Mouse (Mus musculus) left cerebral cortex, postnatal 14 days (tissue): ENCODE measurements around the gene Nppb. TPM values are rescaled to one million over a fixed set of nuclear protein-coding genes. Genes with fewer than 3 reads are reported as not detected.

Source experiments
- DNase-seq, 2 experiments: peaks; one replicate each; pipeline ENCODE4 v3.0.0; 2021 to 2022; ENCODE audit warnings: low spot score in 2 of 2, mixed read lengths in 1 of 2
- intact Hi-C: fragments of 180-260 bp; cut with DNase I; formaldehyde crosslinking; loops from one replicate; pipeline ENCODE4 v1.15.1; 2025
- total RNA-seq, 2 experiments: library from RNA; stranded (reverse); gene quantifications; 2 replicates each; pipeline ENCODE4 v1.2.3; 2021

Nppb gene
- total RNA-seq, 2 experiments from 2014 or later = not detected

DNA sequence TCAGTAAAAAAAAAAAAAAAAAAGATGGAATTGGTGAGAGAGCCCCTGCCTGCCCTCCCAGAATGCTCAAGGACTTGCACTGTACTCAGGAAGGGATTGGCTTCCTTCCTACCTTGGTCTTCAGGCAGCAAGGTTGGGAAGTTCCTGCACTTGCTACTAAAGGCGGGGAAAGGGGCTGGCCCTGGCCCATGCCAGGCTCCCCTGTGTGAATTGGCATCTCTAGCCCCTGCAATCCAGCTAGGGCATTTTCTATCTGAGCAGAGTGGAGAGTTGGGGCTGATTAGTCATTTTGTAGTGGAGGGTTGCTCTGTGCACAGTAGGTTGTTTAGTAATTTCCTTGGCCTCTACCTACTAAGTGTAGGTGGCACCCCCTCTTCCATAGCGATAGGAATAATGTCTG is 16.8 kb upstream of the Nppb start:
- intact Hi-C loops = no loop called here
- DNase-seq = no peak

DNA sequence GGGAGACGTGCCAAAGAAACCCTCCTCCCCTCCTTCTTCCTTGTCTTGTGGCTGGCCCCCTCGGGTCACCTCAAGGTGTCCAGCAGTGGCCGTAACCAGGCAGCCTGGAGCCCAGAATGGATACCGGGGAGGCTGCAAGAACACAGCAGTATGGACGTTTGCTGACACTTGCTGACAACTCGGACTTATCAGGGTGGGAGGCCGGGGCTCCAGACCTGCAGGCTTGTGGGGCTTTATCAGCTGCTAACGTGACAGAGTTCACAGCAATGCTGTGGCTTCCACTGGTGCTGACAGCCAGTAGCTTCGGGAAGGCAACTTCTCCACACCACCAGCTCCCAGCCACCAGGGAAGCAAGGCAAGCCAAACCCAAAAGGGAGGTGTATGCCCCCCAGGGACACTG is 16.3 kb upstream of the Nppb start:
- DNase-seq = no peak
- intact Hi-C loops = no loop called here

GRCm38 (mm10) chr4:147976237-147976636 is 9.4 kb upstream of the Nppb start:
- DNase-seq = no peak
- intact Hi-C loops = no loop called here

DNA sequence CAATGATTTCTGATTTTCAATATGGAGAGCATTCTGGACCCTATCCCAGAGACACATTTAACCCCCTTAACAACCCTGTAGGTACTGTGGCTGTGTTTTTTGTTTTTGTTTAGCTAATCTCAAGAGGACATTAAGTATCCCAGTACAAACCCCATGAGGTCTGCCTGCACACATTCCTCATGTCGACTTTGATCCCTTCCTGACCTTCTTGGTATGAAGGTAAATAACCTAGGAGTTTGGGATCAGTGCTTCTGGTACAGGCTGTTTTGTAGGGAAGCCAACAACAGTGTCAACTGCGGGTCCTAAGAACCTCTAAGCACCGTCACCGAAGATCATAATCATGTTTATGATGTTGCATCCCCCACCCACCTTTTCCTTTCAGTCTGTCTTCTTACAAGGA is 7.9 kb upstream of the Nppb start:
- intact Hi-C loops = no loop called here
- no peak for DNase-seq

- intact Hi-C loops = no loop called here
- no peak for DNase-seq
Observed at GRCm38 (mm10) chr4:147978391-147978790, 7.2 kb upstream of the Nppb start.

DNA sequence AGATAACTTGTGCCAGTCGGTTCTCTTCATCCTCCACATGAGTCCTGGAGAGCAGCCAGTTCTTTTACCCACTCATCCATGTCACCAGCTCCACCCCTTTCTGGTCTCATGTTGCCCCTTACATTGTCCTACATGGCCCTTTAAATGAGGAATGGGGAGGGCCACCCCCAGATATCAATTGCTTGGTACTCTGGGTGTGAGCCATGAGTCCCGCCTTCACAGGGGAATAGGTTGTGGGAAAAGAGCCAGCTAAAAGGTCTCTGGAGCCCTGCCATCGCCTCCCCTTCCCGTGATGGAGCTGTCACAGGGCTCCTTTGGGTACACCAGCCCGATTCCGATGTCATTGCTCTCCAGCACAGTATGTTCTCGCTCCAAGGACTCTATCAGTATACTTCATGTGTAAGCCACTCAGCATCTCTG is 6.1 kb upstream of the Nppb start:
- no peak for DNase-seq
- intact Hi-C loops = no loop called here

DNA sequence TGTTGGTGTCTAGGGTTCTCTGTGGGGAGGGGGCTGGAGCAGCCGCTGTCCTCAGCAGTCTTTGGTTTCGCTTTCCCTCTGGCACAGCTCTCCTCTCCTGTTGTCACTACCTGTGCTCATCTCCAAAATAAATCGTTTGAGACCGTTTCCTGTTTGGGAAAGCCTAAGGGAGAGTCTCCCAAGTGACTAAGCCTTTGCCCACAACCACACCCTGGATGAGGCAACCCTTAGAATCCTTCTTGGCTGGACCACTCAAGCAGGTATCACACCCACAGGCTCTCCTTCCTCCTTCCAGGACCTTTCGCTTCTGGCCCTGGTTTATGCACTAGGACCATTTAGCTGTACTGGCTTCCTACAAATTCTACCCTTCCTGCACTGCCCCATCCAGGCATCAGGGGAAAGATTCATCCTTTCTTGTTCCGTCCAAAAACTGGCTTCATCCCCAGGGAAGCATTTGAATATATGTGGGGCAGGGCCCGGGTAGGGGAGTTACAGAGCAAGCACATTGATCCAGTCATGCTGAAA is 8.0 kb downstream of the Nppb start:
- intact Hi-C loops = no loop called here
- no peak for DNase-seq

DNA sequence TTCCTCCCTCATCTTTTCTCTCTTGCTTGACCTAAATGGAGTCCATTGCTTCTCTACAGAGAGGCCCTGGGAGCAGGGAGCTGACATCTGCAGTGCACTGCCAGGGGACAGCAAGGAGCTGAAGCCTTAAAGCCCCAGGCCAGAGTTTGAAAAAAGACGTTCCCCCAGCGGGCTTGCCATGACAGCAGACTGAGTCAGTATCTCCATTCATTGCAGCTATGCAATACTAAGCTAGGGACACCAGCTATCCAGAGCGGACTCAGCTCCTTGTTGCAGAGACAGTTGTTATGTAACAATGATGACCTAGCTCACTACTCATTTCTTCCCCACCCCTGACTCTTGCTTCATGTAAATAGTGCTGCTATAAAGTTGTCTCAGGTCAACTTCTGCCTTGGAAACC is 9.7 kb downstream of the Nppb start:
- intact Hi-C loops = no loop called here
- no peak for DNase-seq

DNA sequence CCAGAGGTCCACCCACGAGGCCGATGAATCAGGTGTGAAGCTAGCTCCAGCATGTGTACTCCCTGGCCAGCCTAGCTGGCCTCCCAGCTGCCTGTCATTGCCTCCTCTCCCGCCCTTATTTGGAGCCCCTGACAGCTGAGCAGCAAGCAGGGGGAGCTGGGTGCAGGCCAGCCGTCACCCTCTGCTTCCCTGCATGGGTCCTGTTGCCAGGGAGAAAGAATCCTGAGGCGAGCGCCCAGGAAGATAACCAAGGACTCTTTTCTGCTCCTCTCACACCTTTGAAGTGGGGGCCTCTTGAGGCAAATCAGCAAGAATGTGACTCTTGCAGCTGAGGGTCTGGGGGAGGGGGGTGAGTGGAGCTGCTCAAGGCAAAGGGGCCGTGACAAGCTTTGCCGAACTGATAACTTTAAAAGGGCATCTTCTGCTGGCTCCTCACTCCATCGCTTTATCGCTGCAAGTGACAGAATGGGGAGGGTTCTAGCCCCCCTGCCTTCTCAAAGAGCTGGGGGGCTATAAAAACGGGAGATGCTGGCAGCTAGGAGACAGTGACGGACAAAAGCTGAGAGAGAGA is 14.7 kb downstream of the Nppb start, which contains the start of gene Nppa:
Gene Nppa (plus strand): TSS at position 521 of the 571 bp plus-strand sequence.
- intact Hi-C loops = no loop called here
- peak in 1 of 2 experiments; percentile 57 for DNase-seq

DNA sequence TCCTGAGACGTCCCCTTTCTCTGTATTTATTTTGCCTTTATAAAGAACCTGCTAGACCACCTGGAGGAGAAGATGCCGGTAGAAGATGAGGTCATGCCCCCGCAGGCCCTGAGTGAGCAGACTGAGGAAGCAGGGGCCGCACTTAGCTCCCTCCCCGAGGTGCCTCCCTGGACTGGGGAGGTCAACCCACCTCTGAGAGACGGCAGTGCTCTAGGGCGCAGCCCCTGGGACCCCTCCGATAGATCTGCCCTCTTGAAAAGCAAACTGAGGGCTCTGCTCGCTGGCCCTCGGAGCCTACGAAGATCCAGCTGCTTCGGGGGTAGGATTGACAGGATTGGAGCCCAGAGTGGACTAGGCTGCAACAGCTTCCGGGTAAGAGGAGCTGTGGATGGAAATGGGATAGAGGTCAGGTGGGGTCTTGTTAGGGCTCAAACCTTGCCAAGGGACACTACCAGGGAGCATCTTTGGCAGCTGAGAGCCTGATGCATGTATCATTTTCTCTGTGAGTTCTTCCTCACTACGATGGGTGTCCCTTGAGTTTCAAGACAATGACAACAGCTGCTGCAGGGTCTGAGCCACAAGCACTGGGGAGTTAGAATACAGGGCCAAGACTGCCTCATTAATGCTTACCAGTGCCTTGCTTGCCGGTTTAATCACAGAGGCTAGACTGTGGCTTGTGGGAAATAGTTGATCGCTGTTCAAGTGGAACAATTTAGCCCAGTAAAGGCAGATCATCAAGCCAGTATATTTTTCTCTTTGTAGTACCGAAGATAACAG is 15.6 kb downstream of the Nppb start:
- DNase-seq = no peak
- intact Hi-C loops = no loop called here

- intact Hi-C loops = no loop called here
- no peak for DNase-seq
Observed at GRCm38 (mm10) chr4:148001866-148002265, 16.3 kb downstream of the Nppb start.

DNA sequence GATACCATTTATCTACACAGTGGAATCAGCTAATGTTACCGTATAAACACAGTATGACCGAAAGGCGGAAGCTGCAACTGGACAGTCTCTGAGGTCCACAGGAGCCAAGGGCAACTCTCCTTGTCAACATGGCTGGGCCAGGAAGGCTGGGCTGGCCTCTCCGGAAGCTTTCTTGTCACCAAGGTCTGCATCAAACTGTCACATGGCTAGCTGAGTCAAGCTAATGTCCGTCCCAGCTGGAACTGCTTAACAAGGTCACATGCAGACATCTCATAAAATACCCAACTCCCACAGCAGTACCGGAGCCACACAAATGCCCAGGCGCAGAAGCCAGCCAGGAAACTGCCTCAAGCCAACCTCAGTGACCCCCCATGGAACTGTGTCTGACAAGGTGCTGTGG is 18.8 kb downstream of the Nppb start:
- intact Hi-C loops = no loop called here
- DNase-seq = no peak

DNA sequence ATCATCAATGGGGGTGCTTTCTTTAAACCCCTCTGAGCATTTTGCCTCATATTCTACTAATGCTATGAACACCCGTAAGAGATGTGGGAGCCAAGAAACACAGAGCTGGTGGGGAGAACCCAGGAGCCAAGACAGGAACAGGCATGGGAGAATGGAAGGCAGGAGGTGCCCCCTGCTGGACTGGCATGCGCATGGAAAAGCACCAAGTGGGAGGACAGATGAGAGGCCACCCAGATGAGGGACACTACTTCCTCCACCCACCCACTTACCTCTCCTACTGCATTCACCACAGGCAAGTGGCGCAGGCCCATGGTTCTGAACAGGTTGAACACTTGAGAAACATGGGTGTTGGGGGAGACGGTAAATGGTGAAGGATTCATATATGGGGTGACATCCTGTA is 22.8 kb downstream of the Nppb start:
- DNase-seq = peak; percentile 70 to 82
- intact Hi-C loops = loop anchor here (2.0 kb wide), 1 partner anchor 48 kb away; no protein-coding TSS in a partner anchor

GRCm38 (mm10) chr4:148009641-148010040 is 24.1 kb downstream of the Nppb start:
- no peak for DNase-seq
- intact Hi-C loops = loop anchor here (2.0 kb wide), 1 partner anchor 49 kb away; no protein-coding TSS in a partner anchor

GRCm38 (mm10) chr4:148011332-148011731 is 25.7 kb downstream of the Nppb start:
- intact Hi-C loops = no loop called here
- no peak for DNase-seq

DNA sequence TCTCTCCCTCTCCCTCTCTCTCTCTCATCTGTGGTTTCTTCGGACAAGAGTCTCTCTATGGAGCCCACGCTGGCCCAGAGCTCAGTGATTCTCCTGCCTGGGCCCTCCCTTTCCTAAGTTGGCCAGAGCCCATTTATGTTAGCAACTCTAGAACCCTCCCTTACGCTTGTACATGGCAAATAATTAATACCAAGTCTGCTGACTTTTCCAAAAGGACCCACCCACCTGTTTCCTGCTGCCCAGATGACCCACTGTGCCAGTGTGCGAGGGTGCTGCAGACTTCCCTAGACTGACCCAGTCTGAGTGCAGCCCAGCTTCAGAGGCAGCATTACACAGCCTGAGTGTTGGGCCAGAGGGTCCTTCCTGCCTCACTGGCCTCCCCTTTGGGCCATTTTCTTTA is 26.6 kb downstream of the Nppb start:
- no peak for DNase-seq
- intact Hi-C loops = no loop called here

DNA sequence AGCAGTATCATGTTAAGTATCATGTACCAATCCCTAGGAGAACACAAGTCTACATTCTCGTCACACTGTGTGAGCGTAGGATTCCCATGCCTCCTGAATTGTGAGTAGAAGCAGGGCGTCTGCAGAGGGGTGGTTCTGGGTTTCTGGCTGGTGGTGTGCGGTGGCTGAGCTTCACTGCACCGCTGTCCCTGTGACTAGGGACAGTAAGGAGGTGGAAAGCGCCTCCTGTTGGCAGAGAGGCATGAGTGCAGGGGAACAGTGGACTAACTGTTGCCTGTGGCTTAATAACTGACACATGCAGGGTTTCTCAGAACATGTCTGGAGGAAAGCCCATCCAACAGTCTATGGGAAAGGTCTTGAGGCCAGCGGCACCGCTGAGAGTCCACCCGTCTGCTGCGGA is 29.8 kb downstream of the Nppb start:
- peak in 1 of 2 experiments; percentile 56 for DNase-seq
- intact Hi-C loops = no loop called here

GRCm38 (mm10) chr4:148016981-148017380 is 31.4 kb downstream of the Nppb start:
- DNase-seq = no peak
- intact Hi-C loops = no loop called here

DNA sequence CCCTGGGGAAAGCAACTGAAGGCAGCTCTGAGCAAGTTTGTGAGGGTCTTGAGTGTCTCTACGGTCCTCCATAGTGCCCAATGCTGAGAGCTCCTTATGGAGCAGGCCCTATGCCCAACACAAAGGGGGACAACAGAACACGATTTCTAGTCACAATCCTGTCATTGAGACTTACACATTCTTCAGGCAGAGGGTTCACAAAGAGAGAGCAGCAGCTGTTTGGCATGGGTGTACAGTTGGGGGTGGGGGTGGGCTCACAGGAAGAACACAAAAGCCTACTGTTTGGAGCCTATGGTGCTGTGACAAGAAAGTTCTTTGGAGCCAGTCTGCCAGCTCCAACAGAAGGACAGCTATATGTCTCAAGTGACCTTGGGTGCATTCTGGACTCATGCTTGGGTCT is 32.8 kb downstream of the Nppb start:
- no peak for DNase-seq
- intact Hi-C loops = no loop called here

- DNase-seq = no peak
- intact Hi-C loops = no loop called here
Observed at GRCm38 (mm10) chr4:148024003-148024402, 38.4 kb downstream of the Nppb start.

DNA sequence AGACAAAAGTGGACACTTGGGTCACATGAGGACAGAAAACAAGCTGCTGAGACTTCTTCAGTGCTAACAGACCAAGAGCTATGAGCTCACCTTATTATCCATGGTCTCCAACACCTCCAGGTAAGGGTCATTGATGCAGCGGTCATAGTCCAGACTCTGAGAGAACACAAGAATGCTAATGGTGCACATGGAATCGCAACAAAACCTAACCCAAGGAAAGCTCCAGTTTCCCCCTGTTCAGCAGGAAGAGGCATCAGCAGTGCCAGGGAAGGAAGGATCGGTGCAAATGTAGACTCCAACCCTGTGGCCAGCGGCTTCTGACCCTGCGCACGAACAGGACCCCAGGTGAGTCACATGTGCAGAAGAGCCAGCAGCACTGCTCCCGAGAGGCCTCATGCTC is 43.7 kb downstream of the Nppb start:
- no peak for DNase-seq
- intact Hi-C loops = no loop called here
